In the genomic region with DNA sequence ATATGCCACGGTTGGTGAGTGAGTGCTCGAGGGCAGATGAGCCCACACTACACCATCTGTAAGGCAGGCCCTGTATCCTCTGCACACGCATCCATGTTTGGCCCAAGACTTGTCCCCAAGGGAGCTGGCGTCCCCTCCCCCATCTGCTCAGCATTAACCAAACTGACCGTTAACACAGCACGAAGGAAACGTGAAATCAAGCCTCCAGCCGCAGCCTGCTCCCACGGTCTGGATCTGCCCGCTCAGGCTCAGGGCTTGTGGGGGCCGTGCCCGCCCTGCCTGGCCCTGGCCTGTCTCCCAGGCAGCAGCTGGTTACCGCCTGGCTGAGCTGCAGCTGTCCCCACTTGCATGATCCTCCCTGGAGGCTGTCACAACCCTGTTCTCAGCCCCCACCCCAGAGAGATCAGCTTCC, we compare ENCODE assay signal across 9 mouse cellular contexts. TPM values are rescaled to one million over a fixed set of nuclear protein-coding genes. Genes with fewer than 3 reads are reported as not detected.
A peak's percentile ranks its signal among the peaks of the same experiment; 100 is the strongest.
DNase-seq lines count a peak whose midpoint lies in the region; ATAC-seq and TF ChIP-seq lines count a peak whose summit lies in the region.
"Had no signal": no experiment of that assay in that cellular context is flagged by ENCODE, and none has a peak within 500 bp of the region (broad histone marks: within the 10 kb centered on the region; RNA-seq: fewer than 3 reads in every experiment).

No protein-coding gene starts in this region.

- DNase-seq in urinary bladder, postnatal 4 days (ENCODE audit: low spot score in 2 of 2) = peak; percentile 63 to 68
- DNase-seq in urinary bladder, adult 18-20 months (ENCODE audit: low spot score in 2 of 2) = no peak
- peak; percentile 75 to 77 for DNase-seq in heart, adult 9 months (ENCODE audit: low spot score in 2 of 2)
- peak; percentile 65 for DNase-seq in lung, postnatal 25 days (ENCODE audit: low spot score)
- DNase-seq in right cerebral cortex, postnatal 10 days (ENCODE audit: low spot score in 2 of 2) = peak; percentile 62 to 64
- no peak for DNase-seq in cerebellum, adult 2 months
- no peak for DNase-seq in spleen, adult 12 weeks (ENCODE audit: low spot score)
- DNase-seq: liver, embryonic 13.5 days had no signal

- H3K4me1 ChIP-seq in kidney, embryonic 15.5 days = peaks cover 45% of the 10 kb centered on the region
- H3K4me1 ChIP-seq in cerebellum, adult 2 months (ENCODE audit: control insufficient read depth, insufficient read depth, low read length) = no peaks in the 10 kb centered on the region; the same call in none of the 2 replicates

- H3K4me2 ChIP-seq in kidney, embryonic 15.5 days = no peak overlapping the region
- H3K4me2 ChIP-seq: liver, embryonic 13.5 days had no signal

- TF ChIP-seq POLR2A in cerebellum, adult 2 months (IDR thresholded peaks at IDR 0.05; ENCODE audit: borderline replicate concordance, insufficient read depth, low read length) = no peak

- ATAC-seq in kidney, embryonic 15.5 days (replicated peaks; ENCODE audit: low FRiP score) = peak; percentile 90

- no peak overlapping the region for H3K4me3 ChIP-seq in kidney, embryonic 15.5 days (replicated peaks)
- H3K4me3 ChIP-seq in cerebellum, adult 2 months (replicated peaks; ENCODE audit: insufficient read depth, low read depth, low read length) = no peak overlapping the region
- H3K4me3 ChIP-seq: liver, embryonic 13.5 days had no signal

- peaks cover 14% of the 10 kb centered on the region for H3K36me3 ChIP-seq in kidney, embryonic 15.5 days
- H3K36me3 ChIP-seq: liver, embryonic 13.5 days had no signal

- TF ChIP-seq CTCF in cerebellum, adult 2 months (IDR thresholded peaks at IDR 0.05; ENCODE audit: borderline replicate concordance, insufficient read depth, low read depth, low read length) = no peak

- WGBS in kidney, embryonic 15.5 days = 33% methylated on average over 13 of the region's 13 CpGs
- WGBS in cerebellum, adult 2 months = 25% methylated on average over 13 of the region's 13 CpGs

- no peaks in the 10 kb centered on the region for H3K9me3 ChIP-seq in kidney, embryonic 15.5 days (replicated peaks)
- H3K9me3 ChIP-seq: liver, embryonic 13.5 days had no signal

- H3K27ac ChIP-seq in kidney, embryonic 15.5 days = peak overlapping the region; percentile 83
- H3K27ac ChIP-seq in cerebellum, adult 2 months (ENCODE audit: insufficient read depth, low read length) = no peak overlapping the region
- H3K27ac ChIP-seq: liver, embryonic 13.5 days had no signal

- H3K27me3 ChIP-seq in kidney, embryonic 15.5 days = no peaks in the 10 kb centered on the region
- H3K27me3 ChIP-seq in cerebellum, adult 2 months (ENCODE audit: control insufficient read depth, insufficient read depth, low read length) = no peaks in the 10 kb centered on the region

- no peak overlapping the region for H3K9ac ChIP-seq in kidney, embryonic 15.5 days
- H3K9ac ChIP-seq: liver, embryonic 13.5 days had no signal

RNA-seq across cellular contexts. Expression of a gene that starts 16.5 kb away (rescaled TPM):
- polyA plus RNA-seq in kidney, embryonic 15.5 days (2015; fragmentation: Nextera tagmentation; extraction: Ambion mirVana) = 16.4 and 19.8 TPM in 2 replicates
- 0.05 and 0.16 TPM in 2 replicates for polyA plus RNA-seq in cerebellum, adult 2 months (2012; rRNA removed)

RNA-seq across cellular contexts. Expression of a gene that starts 35.6 kb away (rescaled TPM):
- not detected in 2 replicates for polyA plus RNA-seq in kidney, embryonic 15.5 days (2015; fragmentation: Nextera tagmentation; extraction: Ambion mirVana)
- polyA plus RNA-seq in cerebellum, adult 2 months (2012; rRNA removed) = not detected in 2 replicates
- polyA plus RNA-seq: liver, embryonic 13.5 days had no signal

RNA-seq across cellular contexts. Expression of a gene that starts 40.6 kb away (rescaled TPM):
- 65.1 and 66.9 TPM in 2 replicates for polyA plus RNA-seq in kidney, embryonic 15.5 days (2015; fragmentation: Nextera tagmentation; extraction: Ambion mirVana)
- polyA plus RNA-seq in cerebellum, adult 2 months (2012; rRNA removed) = 47.5 and 49.5 TPM in 2 replicates

Comparison
In these comparisons a context has a peak if more than half of its experiments do, and no peak if none do; other contexts are left out.
1. DNase-seq: peak in urinary bladder, postnatal 4 days (2 of 2), heart, adult 9 months (2 of 2), lung, postnatal 25 days (single experiment) and right cerebral cortex, postnatal 10 days (2 of 2); none in urinary bladder, adult 18-20 months (0 of 2), cerebellum, adult 2 months (0 of 2) and spleen, adult 12 weeks (single experiment).
2. RNA of a gene that starts 16.5 kb away (polyA plus RNA-seq): 16.4 to 19.8 TPM in kidney, embryonic 15.5 days; 0.05 to 0.16 TPM in cerebellum, adult 2 months; every median in the first group is over 10 times any median in the second.